30 mouse cellular contexts compared by ENCODE assay signal in genomic region chr8:105353583-105354135, GRCm38 (mm10). TPM values are rescaled to one million over a fixed set of nuclear protein-coding genes. Genes with fewer than 3 reads are reported as not detected.
DNase-seq lines count a peak whose midpoint lies in the region; ATAC-seq and TF ChIP-seq lines count a peak whose summit lies in the region.
"Had no signal": no experiment of that assay in that cellular context is flagged by ENCODE, and none has a peak within 500 bp of the region (broad histone marks: within the 10 kb centered on the region; RNA-seq: fewer than 3 reads in every experiment).

No protein-coding gene starts in this region.

- 0 out of 2 replicates have a peak, but pooled peaks cover 2% of the 10 kb centered on the region for H3K36me3 ChIP-seq in heart, embryonic 11.5 days (ENCODE audit: control insufficient read depth, insufficient read depth, low read length)
- 0 out of 2 replicates have a peak, but pooled peaks cover 2% of the 10 kb centered on the region for H3K36me3 ChIP-seq in midbrain, embryonic 11.5 days (ENCODE audit: control insufficient read depth, insufficient read depth, low read length)
- H3K36me3 ChIP-seq: embryonic facial prominence, embryonic 15.5 days had no signal

- H3K27me3 ChIP-seq in heart, embryonic 11.5 days (ENCODE audit: control insufficient read depth, insufficient read depth, low read length): no peaks in the 10 kb centered on the region
- H3K27me3 ChIP-seq in cerebellum, adult 2 months (ENCODE audit: control insufficient read depth, insufficient read depth, low read length): no peaks in the 10 kb centered on the region
- H3K27me3 ChIP-seq in midbrain, embryonic 11.5 days (ENCODE audit: control insufficient read depth, insufficient read depth, low read length): no peaks in the 10 kb centered on the region
- H3K27me3 ChIP-seq: embryonic facial prominence, embryonic 15.5 days; limb, embryonic 12.5 days; lung, embryonic 15.5 days; neural tube, embryonic 12.5 days had no signal

- no peak overlapping the region for H3K9ac ChIP-seq in heart, embryonic 11.5 days (ENCODE audit: low read depth, low read length)
- no peak overlapping the region for H3K9ac ChIP-seq in midbrain, embryonic 11.5 days (ENCODE audit: low read length)
- H3K9ac ChIP-seq: embryonic facial prominence, embryonic 15.5 days; hindbrain, embryonic 12.5 days; limb, embryonic 12.5 days; lung, embryonic 15.5 days; midbrain, embryonic 12.5 days; neural tube, embryonic 12.5 days had no signal

- no peak overlapping the region for H3K27ac ChIP-seq in heart, embryonic 11.5 days (ENCODE audit: low read depth, low read length)
- peak overlapping the region; percentile 4; the same call in 1 of the 2 replicates for H3K27ac ChIP-seq in cerebellum, adult 2 months (ENCODE audit: insufficient read depth, low read length)
- no peak overlapping the region for H3K27ac ChIP-seq in midbrain, embryonic 11.5 days (ENCODE audit: low read depth, low read length)
- H3K27ac ChIP-seq: embryonic facial prominence, embryonic 15.5 days; heart, embryonic 10.5 days; hindbrain, embryonic 12.5 days; kidney, postnatal 0 days; limb, embryonic 12.5 days; lung, embryonic 15.5 days; midbrain, embryonic 12.5 days; neural tube, embryonic 12.5 days had no signal

- DNase-seq in heart, adult 11 months: peak; percentile 91
- DNase-seq in cerebellum, adult 2 months: peak; percentile 73 to 74
- peak; percentile 82 for DNase-seq in cerebellum, adult 9-11 months
- DNase-seq in fat pad, adult 2 months (ENCODE audit: extremely low read depth, low read depth, low spot score): peak; percentile 47
- no peak for DNase-seq in right cerebral cortex, postnatal 25 days
- no peak for DNase-seq in adrenal gland, postnatal 4 days (ENCODE audit: low spot score in 2 of 2)
- DNase-seq in midbrain, embryonic 11.5 days (ENCODE audit: low spot score, missing footprints): no peak
- DNase-seq: adrenal gland, adult 2 months; adrenal gland, postnatal 36 days; B cell, adult 2 months; heart, postnatal 36 days; kidney, adult 8-10 months; layer of hippocampus, postnatal 36 days; lung, postnatal 36 days; right cerebral cortex, adult 18-20 months had no signal

- H3K9me3 ChIP-seq in heart, embryonic 11.5 days (replicated peaks; ENCODE audit: control insufficient read depth, low read length): no peaks in the 10 kb centered on the region
- no peaks in the 10 kb centered on the region for H3K9me3 ChIP-seq in midbrain, embryonic 11.5 days (ENCODE audit: control insufficient read depth, low read length)
- H3K9me3 ChIP-seq: embryonic facial prominence, embryonic 15.5 days; heart, embryonic 10.5 days; hindbrain, embryonic 12.5 days; limb, embryonic 12.5 days; lung, embryonic 15.5 days; midbrain, embryonic 12.5 days; neural tube, embryonic 12.5 days had no signal

- peaks cover 15% of the 10 kb centered on the region for H3K4me1 ChIP-seq in heart, embryonic 11.5 days (ENCODE audit: control insufficient read depth, insufficient read depth, low read length)
- H3K4me1 ChIP-seq in cerebellum, adult 2 months (ENCODE audit: control insufficient read depth, insufficient read depth, low read length): peaks cover 23% of the 10 kb centered on the region
- peaks cover 2% of the 10 kb centered on the region; the same call in 1 of the 2 replicates for H3K4me1 ChIP-seq in midbrain, embryonic 11.5 days (ENCODE audit: control insufficient read depth, insufficient read depth, low read length)

- TF ChIP-seq CTCF in cerebellum, adult 2 months (IDR thresholded peaks at IDR 0.05; ENCODE audit: borderline replicate concordance, insufficient read depth, low read depth, low read length): no peak

- no peak for TF ChIP-seq POLR2A in cerebellum, adult 2 months (IDR thresholded peaks at IDR 0.05; ENCODE audit: borderline replicate concordance, insufficient read depth, low read length)

- no peak overlapping the region for H3K4me2 ChIP-seq in heart, embryonic 11.5 days
- H3K4me2 ChIP-seq in midbrain, embryonic 11.5 days: no peak overlapping the region
- H3K4me2 ChIP-seq: embryonic facial prominence, embryonic 15.5 days; hindbrain, embryonic 12.5 days; limb, embryonic 12.5 days; liver, embryonic 11.5 days; lung, embryonic 15.5 days; midbrain, embryonic 12.5 days; neural tube, embryonic 12.5 days had no signal

- no peak for ATAC-seq in heart, embryonic 11.5 days (replicated peaks; ENCODE audit: insufficient number of reproducible peaks, low FRiP score, low TSS enrichment)
- ATAC-seq in midbrain, embryonic 11.5 days (ENCODE audit: low FRiP score): no peak
- ATAC-seq: forebrain, embryonic 14.5 days had no signal

- no peak overlapping the region for H3K4me3 ChIP-seq in heart, embryonic 11.5 days (ENCODE audit: low read depth, low read length)
- no peak overlapping the region for H3K4me3 ChIP-seq in cerebellum, adult 2 months (replicated peaks; ENCODE audit: insufficient read depth, low read depth, low read length)
- H3K4me3 ChIP-seq in midbrain, embryonic 11.5 days (ENCODE audit: low read depth, low read length): no peak overlapping the region
- H3K4me3 ChIP-seq: embryonic facial prominence, embryonic 15.5 days; heart, embryonic 10.5 days; hindbrain, embryonic 12.5 days; limb, embryonic 12.5 days; lung, embryonic 15.5 days; midbrain, embryonic 12.5 days; myocyte; neural tube, embryonic 12.5 days had no signal

- WGBS in heart, embryonic 11.5 days (ENCODE audit: insufficient replicate concordance): 71% methylated on average over 8 of the region's 8 CpGs
- 7% methylated on average over 8 of the region's 8 CpGs for WGBS in cerebellum, adult 2 months
- WGBS in midbrain, embryonic 11.5 days: 82% methylated on average over 8 of the region's 8 CpGs

RNA-seq across cellular contexts. Expression of gene Slc9a5, which starts 5.0 kb away (rescaled TPM):
- 1.5 and 2.1 TPM in 2 replicates for polyA plus RNA-seq in heart, embryonic 11.5 days (2014; fragmentation: Nextera tagmentation; extraction: Ambion mirVana)
- polyA plus RNA-seq in cerebellum, adult 2 months (2012; rRNA removed): 51.7 and 62.0 TPM in 2 replicates
- 1 to 10 TPM; 5.5 to 5.8 TPM for total RNA-seq in adrenal gland, postnatal 4 days (2021)
- 2.9 and 3.2 TPM in 2 replicates for polyA plus RNA-seq in midbrain, embryonic 11.5 days (2014; fragmentation: Nextera tagmentation; extraction: Ambion mirVana)

RNA-seq across cellular contexts. Expression of gene Fhod1, which starts 5.9 kb away (rescaled TPM):
- 2.8 and 3.1 TPM in 2 replicates for polyA plus RNA-seq in heart, embryonic 11.5 days (2014; fragmentation: Nextera tagmentation; extraction: Ambion mirVana)
- polyA plus RNA-seq in cerebellum, adult 2 months (2012; rRNA removed): 4.0 and 4.2 TPM in 2 replicates
- 10 to 100 TPM; 17.9 to 18.8 TPM for total RNA-seq in adrenal gland, postnatal 4 days (2021)
- 1.6 and 2.0 TPM in 2 replicates for polyA plus RNA-seq in midbrain, embryonic 11.5 days (2014; fragmentation: Nextera tagmentation; extraction: Ambion mirVana)

RNA-seq across cellular contexts. Expression of gene Plekhg4, which starts 19.4 kb away (rescaled TPM):
- polyA plus RNA-seq in heart, embryonic 11.5 days (2014; fragmentation: Nextera tagmentation; extraction: Ambion mirVana): 0.11 TPM in 1 of 2 replicates, not detected in the other
- polyA plus RNA-seq in cerebellum, adult 2 months (2012; rRNA removed): 11.0 and 13.5 TPM in 2 replicates
- 1 to 10 TPM in 1 of 2 experiments, under 1 TPM in 1; 0.25 to 1.2 TPM for total RNA-seq in adrenal gland, postnatal 4 days (2021)
- 0.55 and 0.61 TPM in 2 replicates for polyA plus RNA-seq in midbrain, embryonic 11.5 days (2014; fragmentation: Nextera tagmentation; extraction: Ambion mirVana)
- total RNA-seq: common myeloid progenitor, adult 5-6 weeks; granulocyte monocyte progenitor cell, adult 5-6 weeks; heart, postnatal 36 days had no signal
- polyA plus RNA-seq: liver, embryonic 11.5 days; liver, embryonic 16.5 days had no signal

RNA-seq across cellular contexts. Expression of gene Tmem208, which starts 27.5 kb away (rescaled TPM):
- 83.5 and 88.7 TPM in 2 replicates for polyA plus RNA-seq in heart, embryonic 11.5 days (2014; fragmentation: Nextera tagmentation; extraction: Ambion mirVana)
- 106 and 110 TPM in 2 replicates for polyA plus RNA-seq in cerebellum, adult 2 months (2012; rRNA removed)
- 10 to 100 TPM; 48.5 to 49.2 TPM for total RNA-seq in adrenal gland, postnatal 4 days (2021)
- polyA plus RNA-seq in midbrain, embryonic 11.5 days (2014; fragmentation: Nextera tagmentation; extraction: Ambion mirVana): 87.6 and 91.4 TPM in 2 replicates

RNA-seq across cellular contexts. Expression of gene Lrrc29, which starts 27.6 kb away (rescaled TPM):
- 1.3 and 1.7 TPM in 2 replicates for polyA plus RNA-seq in heart, embryonic 11.5 days (2014; fragmentation: Nextera tagmentation; extraction: Ambion mirVana)
- 5.0 and 6.3 TPM in 2 replicates for polyA plus RNA-seq in cerebellum, adult 2 months (2012; rRNA removed)
- 10 to 100 TPM; 14.3 to 16.3 TPM for total RNA-seq in adrenal gland, postnatal 4 days (2021)
- 0.91 and 1.1 TPM in 2 replicates for polyA plus RNA-seq in midbrain, embryonic 11.5 days (2014; fragmentation: Nextera tagmentation; extraction: Ambion mirVana)

Comparison
In these comparisons a context has a peak if more than half of its experiments do, and no peak if none do; other contexts are left out.
1. DNase-seq: peak in heart, adult 11 months (single experiment), cerebellum, adult 2 months (2 of 2), cerebellum, adult 9-11 months (single experiment) and fat pad, adult 2 months (single experiment); none in right cerebral cortex, postnatal 25 days (single experiment), adrenal gland, postnatal 4 days (0 of 2) and midbrain, embryonic 11.5 days (single experiment).
2. RNA of gene Slc9a5, which starts 5.0 kb away (polyA plus RNA-seq): 51.7 to 62.0 TPM in cerebellum, adult 2 months; 2.9 to 3.2 TPM in midbrain, embryonic 11.5 days and 1.5 to 2.1 TPM in heart, embryonic 11.5 days; every median in the first group is over 10 times any median in the second.